Mouse (Mus musculus): ENCODE measurements at regions not wholly inside any gene's neighbourhood (a gene's known extent, or its start where the extent isn't known, plus 50 kb on each side); places are given as distances from the start of the nearest gene placed in this dataset.

GRCm38 (mm10) chr13:28455878-28456277 lies 198.6 kb downstream of the Gm11361 start:
- no peak overlapping the region for H3K9ac ChIP-seq (replicated peaks)
- WGBS: 81% methylated on average over 3 of the region's 3 CpGs
- no peak overlapping the region for H3K27ac ChIP-seq (replicated peaks)
- H3K27me3 ChIP-seq (replicated peaks): no peaks in the 10 kb centered on the region
- H3K4me3 ChIP-seq (replicated peaks): no peak overlapping the region
- no peaks in the 10 kb centered on the region for H3K9me3 ChIP-seq (replicated peaks)
- H3K36me3 ChIP-seq: no peaks in the 10 kb centered on the region
- no peak overlapping the region for H3K4me2 ChIP-seq
- H3K4me1 ChIP-seq: peaks cover under 1% of the 10 kb centered on the region
- no peak for ATAC-seq (ENCODE audit: low FRiP score)

GRCm38 (mm10) chr13:28455016-28455415 lies 197.7 kb downstream of the Gm11361 start:
- Histone ChIP-seq H3K9me3 (replicated peaks) (no peaks in the 10 kb centered on the region), H3K36me3 (no peaks in the 10 kb centered on the region), H3K27ac (replicated peaks) (no peak overlapping the region; the same call in 1 of the 2 replicates), H3K27me3 (replicated peaks) (no peaks in the 10 kb centered on the region), H3K4me2 (no peak overlapping the region), H3K4me3 (replicated peaks) (no peak overlapping the region), H3K4me1 (peaks cover 5% of the 10 kb centered on the region), H3K9ac (replicated peaks) (no peak overlapping the region)
- 47% methylated on average over 10 of the region's 10 CpGs for WGBS
- no peak for ATAC-seq (ENCODE audit: low FRiP score)

- H3K4me1 ChIP-seq: peaks cover 5% of the 10 kb centered on the region
- ATAC-seq (ENCODE audit: low FRiP score): peak; percentile 28; the same call in 1 of the 2 replicates
- H3K27ac ChIP-seq (replicated peaks): 0 out of 2 replicates have a peak overlapping the region, but pooled peaks have one; percentile 18
- H3K36me3 ChIP-seq: no peaks in the 10 kb centered on the region
- no peak overlapping the region for H3K9ac ChIP-seq (replicated peaks)
- no peaks in the 10 kb centered on the region for H3K27me3 ChIP-seq (replicated peaks)
- H3K4me2 ChIP-seq: no peak overlapping the region
- 43% methylated on average over 14 of the region's 14 CpGs for WGBS
- no peaks in the 10 kb centered on the region for H3K9me3 ChIP-seq (replicated peaks)
- H3K4me3 ChIP-seq (replicated peaks): no peak overlapping the region
Observed at GRCm38 (mm10) chr13:28450699-28451445, 193.5 kb downstream of the Gm11361 start.

- no peak overlapping the region for H3K9ac ChIP-seq (replicated peaks)
- no peaks in the 10 kb centered on the region for H3K27me3 ChIP-seq (replicated peaks)
- no peak overlapping the region for H3K4me2 ChIP-seq
- H3K36me3 ChIP-seq: no peaks in the 10 kb centered on the region
- 95% methylated on average over 1 of the region's 1 CpGs for WGBS
- no peaks in the 10 kb centered on the region for H3K9me3 ChIP-seq (replicated peaks)
- no peak for ATAC-seq (ENCODE audit: low FRiP score)
- peaks cover 5% of the 10 kb centered on the region for H3K4me1 ChIP-seq
- H3K27ac ChIP-seq (replicated peaks): no peak overlapping the region
- H3K4me3 ChIP-seq (replicated peaks): no peak overlapping the region
Observed at GRCm38 (mm10) chr13:28449026-28449425, 191.7 kb downstream of the Gm11361 start.

GRCm38 (mm10) chr13:28442250-28442649 lies 184.9 kb downstream of the Gm11361 start:
- no peaks in the 10 kb centered on the region for H3K27me3 ChIP-seq (replicated peaks)
- no peaks in the 10 kb centered on the region for H3K4me1 ChIP-seq
- no peak overlapping the region for H3K4me2 ChIP-seq
- H3K9me3 ChIP-seq (replicated peaks): 0 out of 2 replicates have a peak, but pooled peaks cover 6% of the 10 kb centered on the region
- H3K4me3 ChIP-seq (replicated peaks): no peak overlapping the region
- no peaks in the 10 kb centered on the region for H3K36me3 ChIP-seq
- no peak overlapping the region for H3K9ac ChIP-seq (replicated peaks)
- no peak for ATAC-seq (ENCODE audit: low FRiP score)
- no peak overlapping the region for H3K27ac ChIP-seq (replicated peaks)

- Histone ChIP-seq H3K9ac (replicated peaks) (no peak overlapping the region), H3K36me3 (no peaks in the 10 kb centered on the region), H3K27ac (replicated peaks) (no peak overlapping the region), H3K4me3 (replicated peaks) (no peak overlapping the region), H3K27me3 (replicated peaks) (no peaks in the 10 kb centered on the region), H3K4me2 (no peak overlapping the region), H3K9me3 (replicated peaks) (no peaks in the 10 kb centered on the region), H3K4me1 (no peaks in the 10 kb centered on the region)
- 47% methylated on average over 2 of the region's 2 CpGs for WGBS
- ATAC-seq (ENCODE audit: low FRiP score): no peak
Observed at GRCm38 (mm10) chr13:28433445-28433844, 176.1 kb downstream of the Gm11361 start.

- no peaks in the 10 kb centered on the region for H3K9me3 ChIP-seq (replicated peaks)
- H3K4me3 ChIP-seq (replicated peaks): no peak overlapping the region
- no peaks in the 10 kb centered on the region for H3K27me3 ChIP-seq (replicated peaks)
- no peak overlapping the region for H3K27ac ChIP-seq (replicated peaks)
- H3K9ac ChIP-seq (replicated peaks): no peak overlapping the region
- WGBS: 82% methylated on average over 2 of the region's 2 CpGs
- H3K4me2 ChIP-seq: no peak overlapping the region
- H3K36me3 ChIP-seq: no peaks in the 10 kb centered on the region
- ATAC-seq (ENCODE audit: low FRiP score): no peak
- no peaks in the 10 kb centered on the region for H3K4me1 ChIP-seq
Observed at GRCm38 (mm10) chr13:28432017-28432416, 174.7 kb downstream of the Gm11361 start.

GRCm38 (mm10) chr13:28426085-28426484 lies 168.8 kb downstream of the Gm11361 start:
- Histone ChIP-seq H3K4me1 (peaks cover 21% of the 10 kb centered on the region), H3K9ac (replicated peaks) (no peak overlapping the region), H3K9me3 (replicated peaks) (no peaks in the 10 kb centered on the region), H3K4me2 (no peak overlapping the region), H3K27ac (replicated peaks) (no peak overlapping the region), H3K36me3 (no peaks in the 10 kb centered on the region), H3K27me3 (replicated peaks) (no peaks in the 10 kb centered on the region), H3K4me3 (replicated peaks) (no peak overlapping the region)
- 84% methylated on average over 4 of the region's 4 CpGs for WGBS
- ATAC-seq (ENCODE audit: low FRiP score): no peak

- WGBS: 32% methylated on average over 3 of the region's 3 CpGs
- H3K4me2 ChIP-seq: no peak overlapping the region
- peaks cover 27% of the 10 kb centered on the region for H3K4me1 ChIP-seq
- no peaks in the 10 kb centered on the region for H3K9me3 ChIP-seq (replicated peaks)
- H3K36me3 ChIP-seq: no peaks in the 10 kb centered on the region
- no peak overlapping the region for H3K27ac ChIP-seq (replicated peaks)
- no peaks in the 10 kb centered on the region for H3K27me3 ChIP-seq (replicated peaks)
- no peak overlapping the region for H3K4me3 ChIP-seq (replicated peaks)
- no peak for ATAC-seq (ENCODE audit: low FRiP score)
- no peak overlapping the region for H3K9ac ChIP-seq (replicated peaks)
Observed at GRCm38 (mm10) chr13:28425116-28425515, 167.8 kb downstream of the Gm11361 start.

- H3K27me3 ChIP-seq (replicated peaks): no peaks in the 10 kb centered on the region
- no peaks in the 10 kb centered on the region for H3K9me3 ChIP-seq (replicated peaks)
- H3K4me1 ChIP-seq: peaks cover 28% of the 10 kb centered on the region
- no peak overlapping the region for H3K4me2 ChIP-seq
- no peak for ATAC-seq (ENCODE audit: low FRiP score)
- 11% methylated on average over 8 of the region's 8 CpGs for WGBS
- H3K9ac ChIP-seq (replicated peaks): no peak overlapping the region
- no peak overlapping the region for H3K4me3 ChIP-seq (replicated peaks)
- 0 out of 2 replicates have a peak overlapping the region, but pooled peaks have one; percentile 19 for H3K27ac ChIP-seq (replicated peaks)
- H3K36me3 ChIP-seq: no peaks in the 10 kb centered on the region
Observed at GRCm38 (mm10) chr13:28424446-28425059, 167.2 kb downstream of the Gm11361 start.

GRCm38 (mm10) chr13:28421309-28421708 lies 164.0 kb downstream of the Gm11361 start:
- Histone ChIP-seq H3K4me3 (replicated peaks) (no peak overlapping the region), H3K27ac (replicated peaks) (0 out of 2 replicates have a peak overlapping the region, but pooled peaks have one; percentile 97), H3K9me3 (replicated peaks) (no peaks in the 10 kb centered on the region), H3K9ac (replicated peaks) (no peak overlapping the region), H3K4me2 (no peak overlapping the region), H3K4me1 (peaks cover 58% of the 10 kb centered on the region), H3K27me3 (replicated peaks) (no peaks in the 10 kb centered on the region), H3K36me3 (no peaks in the 10 kb centered on the region)
- WGBS: 86% methylated on average over 3 of the region's 3 CpGs
- ATAC-seq (ENCODE audit: low FRiP score): no peak

GRCm38 (mm10) chr13:28420636-28421035 lies 163.3 kb downstream of the Gm11361 start:
- 80% methylated on average over 3 of the region's 3 CpGs for WGBS
- Histone ChIP-seq H3K4me2 (peak overlapping the region; percentile 61), H3K4me3 (replicated peaks) (peak overlapping the region; percentile 46), H3K27me3 (replicated peaks) (no peaks in the 10 kb centered on the region), H3K4me1 (peaks cover 63% of the 10 kb centered on the region), H3K9ac (replicated peaks) (peak overlapping the region; percentile 65; the same call in 1 of the 2 replicates), H3K9me3 (replicated peaks) (no peaks in the 10 kb centered on the region), H3K27ac (replicated peaks) (peak overlapping the region; percentile 97), H3K36me3 (no peaks in the 10 kb centered on the region)
- no peak for ATAC-seq (ENCODE audit: low FRiP score)

All from neural tube, embryonic 15.5 days (tissue).